Mouse (Mus musculus) embryonic facial prominence, embryonic 12.5 days (tissue): Measurements from ENCODE around the gene Plch1. TPM values are rescaled to one million over a fixed set of nuclear protein-coding genes. Genes with fewer than 3 reads are reported as not detected.
A peak's percentile ranks its signal among the peaks of the same experiment; 100 is the strongest.

Experiments used
- ATAC-seq: fragments of 200-750 bp; cut with Nextera tagmentation; 2 replicates; pipeline ENCODE4 v1.8.0; 2017; ENCODE audit not compliant: insufficient number of reproducible peaks, insufficient read depth, low FRiP score, low TSS enrichment
- H3K27ac ChIP-seq: fragments of 300-500 bp; sonication (generic); 2 replicates; pipeline ENCODE4 v1.5.1; 2016; ENCODE audit warnings: mild to moderate bottlenecking
- H3K27me3 ChIP-seq: fragments of 300-500 bp; sonication (generic); 2 replicates; pipeline ENCODE4 v1.6.1; 2016; ENCODE audit warnings: mild to moderate bottlenecking, moderate library complexity
- H3K36me3 ChIP-seq: fragments of 300-500 bp; sonication (generic); 2 replicates; pipeline ENCODE4 v1.6.1; 2016; ENCODE audit warnings: mild to moderate bottlenecking
- H3K4me1 ChIP-seq: fragments of 300-500 bp; sonication (generic); 2 replicates; pipeline ENCODE4 v1.6.1; 2016
- H3K4me2 ChIP-seq: fragments of 300-500 bp; sonication (generic); replicated peaks from 2 replicates; pipeline ENCODE4 v1.6.1; 2016; ENCODE audit warnings: mild to moderate bottlenecking, moderate library complexity
- H3K4me3 ChIP-seq: fragments of 300-500 bp; sonication (generic); 2 replicates; pipeline ENCODE4 v1.5.1; 2016; ENCODE audit warnings: mild to moderate bottlenecking
- H3K9ac ChIP-seq: fragments of 300-500 bp; sonication (generic); 2 replicates; pipeline ENCODE4 v1.6.1; 2016; ENCODE audit warnings: mild to moderate bottlenecking, moderate library complexity
- H3K9me3 ChIP-seq: fragments of 300-500 bp; sonication (generic); 2 replicates; pipeline ENCODE4 v1.6.1; 2016; ENCODE audit warnings: mild to moderate bottlenecking, moderate library complexity
- WGBS: fragments of 180-500 bp; shearing (Covaris S2); methylation state at CpG from one replicate; pipeline ENCODE4 v1.1.7; 2016; 5-methylcytosine and 5-hydroxymethylcytosine counted together
- polyA plus RNA-seq: library from polyadenylated mRNA; unstranded; fragments of >200 nt; fragmentation: Nextera tagmentation; extraction: Ambion mirVana; gene quantifications from 2 replicates; pipeline ENCODE4 v1.2.1, GENCODE M21; 2016

Plch1 gene
- polyA plus RNA-seq, 1 experiment from 2014 or later: 8.4 TPM

GRCm38 (mm10) chr3:63897177-63897576 lies 2.1 kb downstream of the Plch1 start:
- H3K4me3 ChIP-seq: no peak overlapping the region
- WGBS: 44% methylated on average over 1 of the region's 1 CpGs

GRCm38 (mm10) chr3:63896303-63896702 lies 3.0 kb downstream of the Plch1 start:
- Histone ChIP-seq H3K9me3 (no peaks in the 10 kb centered on the region), H3K4me1 (peaks cover 6% of the 10 kb centered on the region; the same call in 1 of the 2 replicates), H3K4me3 (no peak overlapping the region), H3K9ac (no peak overlapping the region), H3K36me3 (no peaks in the 10 kb centered on the region), H3K27me3 (no peaks in the 10 kb centered on the region), H3K27ac (no peak overlapping the region), H3K4me2 (no peak overlapping the region)
- ATAC-seq: no peak
- 70% methylated on average over 4 of the region's 4 CpGs for WGBS

More at GRCm38 (mm10) chr3:63897177-63897576, 2.1 kb downstream of the Plch1 start:
- ATAC-seq: no peak
- Histone ChIP-seq H3K9me3 (no peaks in the 10 kb centered on the region), H3K4me2 (peak overlapping the region; percentile 99; the same call in 1 of the 2 replicates), H3K9ac (no peak overlapping the region), H3K36me3 (no peaks in the 10 kb centered on the region), H3K27ac (no peak overlapping the region), H3K4me1 (peaks cover 6% of the 10 kb centered on the region; the same call in 1 of the 2 replicates), H3K27me3 (no peaks in the 10 kb centered on the region)

DNA sequence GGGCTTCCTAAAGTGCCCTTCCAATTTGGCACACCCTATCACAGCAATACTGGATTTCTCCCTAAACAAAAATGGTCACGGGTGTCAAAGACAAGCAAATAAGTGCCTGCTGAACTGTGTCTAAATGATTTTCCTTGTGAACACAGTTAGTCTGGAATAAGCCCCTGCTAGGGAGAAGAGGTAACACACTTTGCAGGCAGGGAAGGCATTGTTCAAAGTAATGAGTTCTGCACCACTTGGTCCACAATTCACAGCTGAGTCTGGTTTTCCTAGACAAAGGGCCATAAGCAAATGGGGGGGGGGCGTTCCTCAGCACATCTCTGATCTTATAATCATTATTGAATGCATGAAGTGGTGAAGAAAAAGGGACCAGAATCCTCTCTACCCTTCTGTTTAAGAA lies 3.5 kb downstream of the Plch1 start:
- 50% methylated on average over 2 of the region's 2 CpGs for WGBS
- Histone ChIP-seq H3K9me3 (no peaks in the 10 kb centered on the region), H3K4me2 (no peak overlapping the region), H3K4me3 (no peak overlapping the region), H3K27ac (no peak overlapping the region), H3K9ac (no peak overlapping the region), H3K27me3 (no peaks in the 10 kb centered on the region), H3K4me1 (peaks cover 6% of the 10 kb centered on the region; the same call in 1 of the 2 replicates), H3K36me3 (no peaks in the 10 kb centered on the region)
- ATAC-seq: no peak

DNA sequence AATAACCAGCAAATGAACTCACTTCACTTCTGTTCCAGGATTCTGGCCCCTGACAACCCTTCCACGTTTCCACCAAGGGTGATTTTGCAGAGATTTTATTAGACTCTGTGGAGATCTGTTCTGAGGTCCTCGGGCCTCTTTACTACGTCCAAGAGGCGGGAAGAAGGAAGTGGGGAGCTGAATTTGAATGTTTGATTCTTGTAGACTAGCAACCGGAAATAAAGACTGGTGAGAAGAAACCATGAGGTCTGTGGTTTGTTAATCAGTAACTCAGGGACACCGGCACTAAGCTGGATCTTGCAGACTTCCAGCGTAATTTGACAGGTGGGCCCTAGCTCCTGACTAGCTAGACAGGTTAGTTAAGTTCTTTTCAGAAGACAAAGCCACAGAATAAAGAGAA lies 5.6 kb downstream of the Plch1 start:
- Histone ChIP-seq H3K27me3 (no peaks in the 10 kb centered on the region), H3K9me3 (no peaks in the 10 kb centered on the region), H3K36me3 (no peaks in the 10 kb centered on the region), H3K9ac (no peak overlapping the region), H3K27ac (no peak overlapping the region), H3K4me1 (no peaks in the 10 kb centered on the region), H3K4me2 (no peak overlapping the region), H3K4me3 (no peak overlapping the region)
- WGBS: 69% methylated on average over 7 of the region's 7 CpGs
- no peak for ATAC-seq

GRCm38 (mm10) chr3:63892154-63892553 lies 7.1 kb downstream of the Plch1 start:
- Histone ChIP-seq H3K9me3 (no peaks in the 10 kb centered on the region), H3K27ac (no peak overlapping the region), H3K4me2 (no peak overlapping the region), H3K36me3 (no peaks in the 10 kb centered on the region), H3K27me3 (no peaks in the 10 kb centered on the region), H3K4me1 (no peaks in the 10 kb centered on the region), H3K9ac (no peak overlapping the region), H3K4me3 (no peak overlapping the region)
- no peak for ATAC-seq
- 50% methylated on average over 3 of the region's 3 CpGs for WGBS

DNA sequence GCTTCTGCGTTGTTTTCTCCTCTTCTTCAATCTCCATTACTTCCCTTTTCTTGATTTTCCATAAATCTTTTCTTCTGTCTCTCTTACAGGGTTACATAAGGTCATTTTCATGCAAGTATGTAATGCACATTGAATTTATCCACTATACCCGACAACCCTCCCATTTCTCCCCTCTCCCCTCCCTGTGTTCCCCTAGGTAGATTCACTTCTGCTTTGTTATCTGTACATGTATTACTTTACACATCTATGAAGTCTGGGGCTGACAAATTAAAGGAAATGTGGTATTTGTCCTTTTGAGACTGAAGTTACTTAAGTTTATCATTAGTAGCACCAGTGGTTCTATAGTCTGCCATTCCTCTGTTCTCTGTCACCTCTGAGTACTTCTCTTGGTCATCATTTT lies 18.2 kb downstream of the Plch1 start:
- no peak for ATAC-seq
- H3K27me3 ChIP-seq: no peaks in the 10 kb centered on the region
- H3K9ac ChIP-seq: no peak overlapping the region
- no peak overlapping the region for H3K27ac ChIP-seq
- no peak overlapping the region for H3K4me3 ChIP-seq
- H3K4me2 ChIP-seq: no peak overlapping the region
- no peaks in the 10 kb centered on the region for H3K36me3 ChIP-seq
- H3K9me3 ChIP-seq: no peaks in the 10 kb centered on the region
- no peaks in the 10 kb centered on the region for H3K4me1 ChIP-seq
- WGBS: 85% methylated on average over 2 of the region's 2 CpGs

DNA sequence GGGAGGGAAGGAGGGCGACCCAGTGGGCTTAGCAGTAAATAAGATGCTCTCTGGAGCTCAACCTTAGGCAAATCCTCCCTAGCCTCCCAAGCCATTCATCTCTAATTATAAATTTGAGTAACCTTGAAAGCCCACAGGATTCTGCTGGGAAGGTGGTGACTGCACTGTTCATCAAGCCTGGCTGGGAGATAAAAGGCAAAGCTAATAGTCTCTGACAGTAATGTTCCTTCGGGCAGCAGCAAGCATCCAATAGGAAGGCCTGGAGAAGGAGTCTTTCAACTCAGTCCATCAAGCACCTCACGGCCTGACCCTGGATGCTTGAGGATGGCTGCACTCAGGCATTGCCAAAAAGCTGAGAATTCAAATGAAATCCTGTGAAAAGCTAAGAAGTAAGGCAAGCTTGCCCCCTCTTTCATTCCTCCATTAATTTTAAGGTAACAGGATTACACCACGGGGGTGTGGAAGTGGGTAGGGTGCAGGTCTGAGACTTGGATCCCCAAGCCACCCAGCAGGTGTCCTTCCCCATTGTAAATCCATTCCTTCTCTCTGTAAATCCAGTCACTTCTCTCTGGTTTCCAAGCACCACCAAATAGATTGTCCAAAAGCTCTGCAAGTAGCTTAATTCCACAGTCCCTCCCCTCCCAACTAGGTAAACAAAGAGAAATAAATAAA lies 20.1 kb downstream of the Plch1 start:
- H3K27me3 ChIP-seq: no peaks in the 10 kb centered on the region
- no peak overlapping the region for H3K4me2 ChIP-seq
- H3K4me3 ChIP-seq: no peak overlapping the region
- H3K4me1 ChIP-seq: no peaks in the 10 kb centered on the region
- peak; percentile 69; the same call in 1 of the 2 replicates for ATAC-seq
- H3K27ac ChIP-seq: no peak overlapping the region
- no peak overlapping the region for H3K9ac ChIP-seq
- no peaks in the 10 kb centered on the region for H3K36me3 ChIP-seq
- no peaks in the 10 kb centered on the region for H3K9me3 ChIP-seq
- 22% methylated on average over 4 of the region's 4 CpGs for WGBS

GRCm38 (mm10) chr3:63872818-63873217 lies 26.5 kb downstream of the Plch1 start:
- WGBS: 23% methylated on average over 1 of the region's 1 CpGs
- H3K4me2 ChIP-seq: no peak overlapping the region
- H3K36me3 ChIP-seq: no peaks in the 10 kb centered on the region
- no peak overlapping the region for H3K4me3 ChIP-seq
- H3K9me3 ChIP-seq: no peaks in the 10 kb centered on the region
- no peaks in the 10 kb centered on the region for H3K4me1 ChIP-seq
- H3K27me3 ChIP-seq: no peaks in the 10 kb centered on the region
- no peak overlapping the region for H3K9ac ChIP-seq
- no peak overlapping the region for H3K27ac ChIP-seq
- ATAC-seq: no peak

DNA sequence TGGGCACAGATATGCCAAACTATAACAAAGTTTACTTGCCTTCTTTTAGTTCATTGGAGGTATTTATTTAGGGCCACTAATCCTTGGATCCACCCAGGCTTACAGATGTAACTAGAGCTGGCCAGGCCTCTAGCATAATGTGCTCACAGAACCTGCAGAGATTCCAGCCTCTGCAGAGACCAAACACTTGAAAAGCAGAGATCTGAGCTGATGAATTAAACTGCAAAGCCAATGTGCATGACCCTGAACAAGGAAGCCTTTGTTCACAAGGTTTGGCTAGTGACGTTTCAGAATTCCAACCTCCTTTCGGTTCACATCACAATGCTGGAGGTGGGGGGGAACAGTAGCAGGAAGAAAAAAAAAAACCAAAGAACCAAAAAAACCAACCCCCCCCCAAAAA lies 28.0 kb downstream of the Plch1 start:
- no peaks in the 10 kb centered on the region for H3K4me1 ChIP-seq
- no peak overlapping the region for H3K9ac ChIP-seq
- H3K4me3 ChIP-seq: no peak overlapping the region
- WGBS: 7% methylated on average over 2 of the region's 2 CpGs
- H3K27me3 ChIP-seq: no peaks in the 10 kb centered on the region
- peak; percentile 72; the same call in 1 of the 2 replicates for ATAC-seq
- H3K4me2 ChIP-seq: no peak overlapping the region
- H3K36me3 ChIP-seq: no peaks in the 10 kb centered on the region
- H3K27ac ChIP-seq: no peak overlapping the region
- H3K9me3 ChIP-seq: no peaks in the 10 kb centered on the region

DNA sequence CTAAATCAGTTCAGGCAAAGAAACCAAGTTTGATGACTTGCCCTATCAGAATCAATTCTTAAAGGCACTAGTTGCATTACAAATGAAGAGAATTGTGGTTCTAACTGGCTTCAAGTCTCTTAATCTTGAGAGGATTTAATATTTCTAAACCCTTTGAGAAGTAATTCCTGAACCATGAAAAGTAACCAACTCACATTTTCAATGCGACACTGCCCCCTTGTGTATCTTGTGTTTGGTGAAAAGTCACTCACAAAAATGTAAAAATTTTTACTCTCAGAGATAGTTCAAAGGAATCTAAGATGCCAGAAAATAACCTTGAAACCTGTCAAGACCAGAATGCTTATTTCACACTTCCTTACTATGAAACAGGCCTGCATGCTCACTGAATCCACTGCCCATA lies 31.0 kb downstream of the Plch1 start:
- Histone ChIP-seq H3K4me3 (no peak overlapping the region), H3K4me1 (no peaks in the 10 kb centered on the region), H3K9me3 (no peaks in the 10 kb centered on the region), H3K9ac (no peak overlapping the region), H3K4me2 (no peak overlapping the region), H3K27me3 (no peaks in the 10 kb centered on the region), H3K27ac (no peak overlapping the region), H3K36me3 (no peaks in the 10 kb centered on the region)
- ATAC-seq: no peak
- 58% methylated on average over 1 of the region's 1 CpGs for WGBS

DNA sequence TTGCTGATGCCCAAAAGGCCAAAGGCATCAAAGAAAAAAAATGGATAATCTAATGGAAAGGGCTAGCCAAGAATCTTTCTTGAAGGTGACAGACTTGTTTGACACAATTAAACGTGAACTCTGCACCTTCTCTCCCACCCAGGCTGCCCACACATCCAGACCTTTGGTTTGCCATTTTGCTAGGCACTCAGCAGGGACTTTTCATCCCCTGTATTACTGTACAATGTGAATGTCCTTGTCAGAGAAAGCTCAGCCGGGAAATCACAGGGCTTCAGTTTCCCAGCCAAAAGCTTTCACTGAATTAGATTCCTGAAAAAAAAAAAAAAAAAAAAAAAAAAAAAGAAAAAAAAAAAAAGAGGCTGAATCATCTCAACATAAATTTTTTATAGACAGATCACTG lies 34.2 kb downstream of the Plch1 start:
- no peaks in the 10 kb centered on the region for H3K4me1 ChIP-seq
- H3K9me3 ChIP-seq: no peaks in the 10 kb centered on the region
- no peak overlapping the region for H3K27ac ChIP-seq
- no peak overlapping the region for H3K4me3 ChIP-seq
- no peaks in the 10 kb centered on the region for H3K27me3 ChIP-seq
- WGBS: 72% methylated on average over 2 of the region's 2 CpGs
- no peak for ATAC-seq
- H3K9ac ChIP-seq: no peak overlapping the region
- no peaks in the 10 kb centered on the region for H3K36me3 ChIP-seq
- no peak overlapping the region for H3K4me2 ChIP-seq

- ATAC-seq: no peak
- Histone ChIP-seq H3K4me2 (no peak overlapping the region), H3K27ac (no peak overlapping the region), H3K36me3 (no peaks in the 10 kb centered on the region), H3K4me3 (no peak overlapping the region), H3K27me3 (no peaks in the 10 kb centered on the region), H3K4me1 (no peaks in the 10 kb centered on the region), H3K9me3 (no peaks in the 10 kb centered on the region), H3K9ac (no peak overlapping the region)
- 86% methylated on average over 10 of the region's 10 CpGs for WGBS
Measured at GRCm38 (mm10) chr3:63862716-63863115, 36.6 kb downstream of the Plch1 start.
